Mouse (Mus musculus) T-cell, adult 2 months (primary cell): ENCODE measurements around the gene Vcp.
"Not testable (repeated sequence)": the region's sequence is repeated elsewhere in the genome, so short reads cannot be mapped to it uniquely, and the experiment has no call there.

Experiments used
- DNase-seq: peaks from one replicate; pipeline ENCODE4 v3.0.0; 2022; ENCODE audit warnings: low spot score

Gene Vcp

DNA sequence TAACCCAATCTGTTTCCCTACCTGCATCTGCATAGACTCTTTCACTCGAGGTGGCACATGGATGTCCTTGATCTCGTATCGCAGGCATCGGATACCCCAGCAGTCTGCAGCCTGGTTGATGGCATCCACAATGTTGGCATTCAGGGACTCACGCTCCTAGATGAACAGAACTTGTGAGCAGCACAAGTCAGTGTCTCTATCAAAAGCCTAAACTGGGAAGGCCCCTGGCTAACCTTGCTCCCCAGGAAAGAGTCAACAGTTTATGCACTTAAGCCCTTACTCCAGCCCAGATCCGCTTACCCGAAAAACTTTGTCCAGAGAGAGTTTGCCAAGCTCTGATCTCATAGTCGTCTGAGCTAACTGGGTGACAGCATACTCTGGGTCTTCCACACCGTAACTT lies 29.4 kb upstream of the Vcp start:
- DNase-seq: no peak

DNA sequence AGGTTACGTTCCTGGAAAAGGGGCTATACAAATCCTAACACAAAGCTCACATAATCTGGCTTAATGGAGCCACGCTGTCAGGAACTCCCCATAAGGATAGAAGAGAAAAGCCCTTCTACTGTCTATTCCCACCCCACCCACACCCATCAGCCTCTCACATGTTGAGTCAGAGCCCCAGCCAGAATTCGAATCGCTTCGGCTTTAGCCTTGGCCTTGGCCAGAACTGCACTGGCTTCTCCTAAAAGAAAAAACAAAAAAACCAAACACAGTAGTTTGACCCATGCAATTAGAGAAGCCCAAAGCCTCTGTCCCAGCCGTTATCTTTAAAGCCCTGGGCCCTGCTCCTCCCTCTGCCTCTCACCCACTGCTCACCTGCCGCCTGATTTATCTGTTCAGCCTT lies 28.8 kb upstream of the Vcp start:
- DNase-seq: no peak

DNA sequence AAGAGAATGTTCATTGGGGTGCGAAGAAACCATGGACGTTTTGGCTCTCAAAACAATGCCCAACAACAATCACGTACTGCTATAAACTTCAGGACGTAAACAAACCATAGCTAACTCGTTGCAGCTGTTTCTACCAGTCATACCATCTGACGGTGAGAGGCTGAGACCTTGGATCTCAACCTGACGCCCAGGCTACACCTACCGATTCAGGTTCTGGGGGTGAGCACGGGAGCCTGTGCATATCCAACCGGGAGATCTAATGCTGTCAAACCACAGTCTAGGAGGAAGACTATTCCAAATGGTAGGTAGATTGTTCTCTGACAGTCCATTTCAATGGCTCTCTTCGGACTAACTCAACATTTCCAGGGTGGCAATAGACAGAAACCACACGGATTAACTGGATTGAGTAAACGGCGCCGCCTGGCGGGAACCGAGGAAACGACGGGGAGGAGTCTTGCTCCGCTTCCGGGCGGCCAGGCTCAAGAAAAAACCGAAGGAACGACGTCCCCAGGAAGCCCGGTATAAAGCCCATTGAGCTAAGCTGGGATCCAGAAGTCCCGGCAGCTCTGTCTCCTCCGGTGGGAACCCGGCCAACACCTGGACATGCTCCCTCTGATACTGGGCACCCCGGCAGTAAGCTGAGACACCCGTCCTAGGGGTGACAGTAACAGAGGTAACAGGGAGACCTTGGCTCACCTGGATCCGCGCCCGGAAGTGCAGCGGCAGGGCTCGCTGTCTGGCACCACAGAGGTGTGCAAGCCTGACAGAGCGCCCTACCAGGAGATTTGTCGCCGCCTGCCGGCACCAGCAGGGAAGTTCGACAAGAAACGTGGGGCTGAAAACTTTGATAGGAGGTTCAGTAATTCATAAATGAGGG lies 25.0 kb upstream of the Vcp start, which contains the start of gene Pigo:
TSS of gene Pigo (minus strand) at position 736 of the 877 bp plus-strand sequence.
- peak; percentile 93 for DNase-seq

DNA sequence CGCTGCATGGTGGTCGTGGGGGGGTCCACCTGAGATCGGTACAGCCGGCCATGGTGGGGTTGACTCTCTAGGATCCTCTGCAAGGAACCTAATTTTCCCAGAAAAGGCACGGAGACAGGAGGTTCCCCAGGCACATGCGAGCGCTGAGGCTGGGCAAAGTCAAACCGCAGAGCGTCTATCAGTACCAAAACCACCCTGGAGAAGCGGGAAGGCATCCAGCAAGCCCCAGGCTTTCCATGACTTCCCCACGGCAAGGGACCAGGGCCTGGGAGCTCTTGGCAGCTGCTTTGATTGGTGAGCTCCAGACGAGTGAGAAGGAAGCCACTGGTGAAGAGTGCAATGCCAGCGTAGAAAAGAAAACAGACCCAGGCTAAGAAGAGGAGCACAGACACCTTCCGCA lies 24.4 kb upstream of the Vcp start:
- DNase-seq: no peak

DNA sequence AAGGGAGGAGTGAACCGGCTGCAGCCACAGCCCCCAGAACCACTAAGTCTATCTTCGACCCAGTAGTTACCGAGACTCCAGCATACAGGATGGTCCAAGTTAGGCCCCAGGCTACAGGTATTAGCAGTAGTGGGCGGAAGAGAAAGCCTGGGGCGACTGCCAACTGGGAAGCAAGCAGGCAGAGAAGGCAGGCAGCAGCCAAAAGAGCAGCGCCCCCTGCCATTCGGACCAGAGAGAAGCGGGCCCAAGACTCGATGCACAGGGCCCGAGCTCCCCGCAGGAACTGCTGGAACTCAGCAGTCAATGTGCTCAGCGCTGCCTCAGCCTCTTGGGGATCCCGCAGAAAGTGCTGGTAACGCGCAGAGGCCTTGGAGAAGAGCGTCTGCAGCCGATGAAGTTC lies 21.0 kb upstream of the Vcp start:
- no peak for DNase-seq

DNA sequence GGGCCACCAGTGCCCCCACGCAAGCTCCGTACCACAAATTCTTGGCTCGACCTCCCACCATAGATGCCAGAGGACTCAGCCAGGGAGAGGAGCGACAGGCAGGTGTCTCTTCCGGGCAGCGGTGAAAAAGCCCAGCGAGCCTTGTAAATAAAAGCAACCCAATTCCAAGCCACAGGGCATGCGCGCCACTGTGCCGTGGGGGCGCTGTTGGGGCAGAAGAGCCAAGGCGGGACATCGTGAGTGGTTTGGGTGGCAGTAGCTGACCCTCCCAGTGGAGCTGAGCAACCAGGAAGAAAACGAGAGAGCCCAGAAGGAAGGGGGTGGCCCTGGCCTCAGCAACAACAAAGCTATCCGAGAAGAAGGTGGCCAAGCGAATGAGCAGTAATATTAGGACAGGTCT lies 20.6 kb upstream of the Vcp start:
- DNase-seq: no peak

DNA sequence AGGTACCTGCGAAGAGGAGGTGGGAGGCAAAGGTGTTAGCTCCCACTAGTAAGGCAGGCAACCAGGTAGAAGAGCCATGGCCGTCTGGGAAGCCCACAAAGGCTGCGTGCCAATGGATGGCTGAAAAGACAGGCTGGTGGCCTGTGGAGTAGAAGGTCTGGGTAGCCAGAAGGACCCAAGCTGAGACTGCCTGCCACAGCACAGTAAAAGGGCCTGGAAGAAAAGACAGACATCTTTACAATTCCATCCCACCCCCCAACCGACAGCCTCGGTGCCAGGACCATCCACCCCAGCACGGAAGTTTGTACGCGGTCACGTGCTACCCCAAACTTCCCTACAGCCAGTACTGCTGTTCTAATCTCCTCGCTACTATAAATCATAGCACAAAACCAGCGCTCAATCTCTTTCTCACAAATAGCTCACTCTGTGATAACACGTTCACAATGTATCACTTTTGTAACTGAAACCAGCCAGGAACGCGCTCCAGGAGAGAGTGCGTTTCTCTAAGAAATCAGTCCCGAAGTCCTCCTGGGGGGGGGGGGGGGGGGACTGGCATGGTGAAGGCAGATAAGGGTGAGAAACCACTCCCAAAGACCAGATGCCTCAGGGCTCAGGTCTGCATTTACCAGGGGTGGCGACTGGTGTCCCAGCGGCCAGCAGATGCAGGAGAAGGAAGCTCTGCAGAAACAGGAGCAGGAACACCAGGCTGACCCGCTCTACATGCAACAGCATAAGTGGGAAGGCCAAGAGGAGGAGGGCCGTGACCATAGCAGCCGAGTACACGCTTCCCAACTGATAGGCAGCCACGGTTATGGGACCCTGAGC lies 19.5 kb upstream of the Vcp start:
- DNase-seq: no peak

- DNase-seq: no peak
Measured at GRCm38 (mm10) chr4:43019176-43019575, 18.9 kb upstream of the Vcp start.

DNA sequence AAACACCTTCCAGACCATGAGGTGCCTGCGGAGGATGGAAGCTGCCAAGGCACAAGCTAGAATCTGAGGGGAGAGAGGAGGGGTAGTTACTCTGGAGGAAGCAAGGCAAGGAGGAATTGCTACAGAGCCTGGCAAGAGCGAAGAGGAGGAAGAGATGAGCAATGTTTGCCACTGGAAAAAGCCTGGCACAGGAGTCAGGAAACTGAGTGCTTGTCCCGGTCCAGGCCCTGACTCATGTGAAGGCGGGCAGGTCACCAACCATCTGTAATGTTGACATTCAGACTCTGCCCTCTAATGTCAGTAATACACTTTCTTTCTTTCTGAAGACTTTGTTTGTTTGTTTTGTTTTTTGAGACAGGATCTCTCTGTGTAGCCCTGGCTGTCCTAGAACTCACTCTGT lies 17.8 kb upstream of the Vcp start:
- DNase-seq: no peak

DNA sequence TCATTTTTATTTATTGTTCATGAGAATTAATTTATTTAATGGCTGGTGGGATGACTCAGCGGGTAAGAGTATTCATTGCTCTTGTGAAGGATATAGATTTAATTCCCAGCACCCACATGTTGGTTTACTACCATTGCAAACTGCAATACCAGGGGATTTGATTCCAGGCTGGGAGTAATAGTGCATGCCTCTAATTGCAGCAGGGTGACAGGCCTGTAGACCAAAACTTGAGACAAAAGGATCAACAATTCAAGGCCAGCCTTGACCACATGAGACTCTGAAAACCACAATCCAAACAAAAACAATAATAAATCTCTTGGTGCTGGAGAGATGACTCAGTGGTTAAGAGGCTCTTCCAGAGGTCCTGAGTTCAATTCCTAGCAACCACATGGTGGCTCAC lies 11.8 kb upstream of the Vcp start:
- no peak for DNase-seq

GRCm38 (mm10) chr4:43010161-43011038 lies 10.1 kb upstream of the Vcp start, which contains the start of gene Fancg:
Fancg (minus strand) TSS chr4:43010506.
- peak; percentile 72 for DNase-seq

GRCm38 (mm10) chr4:43005765-43006164 lies 5.5 kb upstream of the Vcp start:
- DNase-seq: peak; percentile 60

GRCm38 (mm10) chr4:43004951-43005350 lies 4.6 kb upstream of the Vcp start:
- DNase-seq: no peak

DNA sequence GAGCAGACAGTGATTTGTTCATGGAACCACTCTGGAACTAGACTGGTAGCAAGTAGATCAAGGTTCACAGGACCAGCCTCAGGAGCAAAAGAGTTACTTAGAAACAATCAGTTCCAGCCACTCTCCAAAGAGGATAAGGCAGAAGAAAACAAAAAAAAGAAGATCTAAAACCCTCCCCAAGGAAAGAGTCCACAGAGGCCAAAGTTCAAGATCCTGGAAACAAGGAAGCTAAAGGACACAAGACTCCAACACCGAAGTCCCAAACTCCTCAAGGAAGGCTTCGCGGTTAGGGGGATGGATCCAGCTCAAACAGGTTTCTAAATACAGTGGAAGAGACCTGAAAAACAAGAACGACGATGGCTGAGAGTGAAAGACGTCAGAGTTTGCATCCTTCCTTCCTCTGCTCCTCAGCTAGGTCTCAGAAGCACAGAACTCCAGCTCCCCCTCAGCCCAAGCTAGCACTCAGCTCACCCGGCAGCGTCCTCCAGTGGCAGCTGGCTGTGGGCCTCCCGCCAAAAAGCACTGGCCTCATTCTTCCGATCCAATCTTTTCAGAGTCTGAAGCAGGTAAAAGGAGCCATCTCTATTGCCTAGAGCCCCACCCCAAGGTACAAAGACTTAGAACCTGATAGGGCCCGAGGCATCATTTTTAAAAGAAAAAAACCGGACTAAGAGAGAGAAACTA lies 2.6 kb upstream of the Vcp start:
- DNase-seq: no peak

- DNase-seq: no peak
Measured at GRCm38 (mm10) chr4:43001272-43001671, 965 bp upstream of the Vcp start.

GRCm38 (mm10) chr4:42999451-43000140 lies 711 bp downstream of the Vcp start:
- peak; percentile 64 for DNase-seq

- DNase-seq: no peak
Measured at GRCm38 (mm10) chr4:42998022-42998421, 2.3 kb downstream of the Vcp start.

GRCm38 (mm10) chr4:42988296-42988695 lies 12.0 kb downstream of the Vcp start:
- DNase-seq: no peak

- DNase-seq: not testable (repeated sequence)
Measured at GRCm38 (mm10) chr4:42980467-42980866, 19.8 kb downstream of the Vcp start.

- no peak for DNase-seq
Measured at GRCm38 (mm10) chr4:42978062-42978461, 22.2 kb downstream of the Vcp start.

DNA sequence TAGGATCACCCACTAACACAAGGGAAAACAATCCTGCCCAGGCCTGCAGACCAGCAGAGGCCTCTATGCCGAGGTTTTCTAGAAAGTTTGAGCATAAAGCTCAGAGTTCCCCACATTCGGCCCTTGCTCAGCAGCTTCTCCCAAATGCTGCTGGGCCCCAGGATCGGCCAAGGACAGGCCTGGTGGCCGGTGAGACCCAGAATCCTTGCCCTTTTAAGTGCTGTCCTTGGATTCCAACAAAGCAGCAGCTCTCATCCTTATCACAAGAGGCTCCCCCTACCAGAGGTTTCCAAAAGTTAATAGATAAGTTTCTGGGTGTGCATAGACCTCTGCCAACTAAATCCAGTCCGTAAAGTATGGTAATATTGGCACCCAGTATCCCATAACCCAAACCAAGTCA lies 26.4 kb downstream of the Vcp start:
- DNase-seq: no peak
